Comparison of ENCODE assay signal across 18 mouse cellular contexts in genomic region chr13:13025872-13026271, GRCm38 (mm10). TPM values are rescaled to one million over a fixed set of nuclear protein-coding genes. Genes with fewer than 3 reads are reported as not detected.
DNase-seq lines count a peak whose midpoint lies in the region; ATAC-seq and TF ChIP-seq lines count a peak whose summit lies in the region.
"Not testable (repeated sequence)": the region's sequence is repeated elsewhere in the genome, so short reads cannot be mapped to it uniquely, and the experiment has no call there.
"Had no signal": no experiment of that assay in that cellular context is flagged by ENCODE, and none has a peak within 500 bp of the region (broad histone marks: within the 10 kb centered on the region; RNA-seq: fewer than 3 reads in every experiment).

No protein-coding gene starts in this region.

- not testable (repeated sequence) for H3K79me2 ChIP-seq in macrophage (ENCODE audit: inconsistent target)

- peak overlapping the region; percentile 33; the same call in 1 of the 2 replicates for H3K27ac ChIP-seq in macrophage

- not testable (repeated sequence) for H3K27me3 ChIP-seq in Patski

- CTCF ChIA-PET in Patski (lab: Charles Lee), result not testable (repeated sequence)

- H3K36me3 ChIP-seq in macrophage (ENCODE audit: inconsistent target), result not testable (repeated sequence)

- DNase-seq in 3134 (ENCODE audit: extremely low read depth, insufficient read length, low spot score) (peak; percentile 21), 416B (ENCODE audit: low read depth) (peak; percentile 57)
- DNase-seq in Muller cell, postnatal 12 days (ENCODE audit: inconsistent ontology term), result peak; percentile 9
- DNase-seq in Patski (ENCODE audit: low read depth, low spot score), result not testable (repeated sequence)
- DNase-seq in fibroblast of lung, adult 2 months (ENCODE audit: low read depth), result peak; percentile 41

- in situ Hi-C loops in Patski (cut with MboI; ENCODE audit: low pct_unique_long_range_greater_than_20kb), result not testable (repeated sequence)

- H3K4me3 ChIP-seq in macrophage (ENCODE audit: inconsistent target), result not testable (repeated sequence)

- POLR2A ChIA-PET in Patski (lab: Charles Lee), result not testable (repeated sequence)

- peak; percentile 88 for ATAC-seq in Patski

- TF ChIP-seq CTCF in Patski (IDR thresholded peaks at IDR 0.05), result not testable (repeated sequence)

- WGBS in macrophage (ENCODE audit: missing documents), result 58% methylated on average over 2 of the region's 3 CpGs

RNA-seq across cellular contexts. Expression of gene Prl2c2, which starts 20.7 kb away (rescaled TPM):
- polyA plus RNA-seq in Patski (2021) (4.0 TPM), macrophage (2018) (0.48 TPM in 1 of 3 replicates, not detected in the others)
- not detected for total RNA-seq in macrophage (2018; cell fraction: chromatin; rRNA removed)
- total RNA-seq in macrophage (2018; cell fraction: cytosol; rRNA removed), result not detected
- not detected for total RNA-seq in macrophage (2018; cell fraction: nucleus; rRNA removed)
- total RNA-seq: adrenal gland, adult 2 months; adrenal gland, postnatal 10 days; adrenal gland, postnatal 25 days; adrenal gland, postnatal 4 days had no signal
- polyA plus RNA-seq: adrenal gland, adult 2 months; cortical plate, adult 2 months; embryonic facial prominence, embryonic 10.5 days; embryonic facial prominence, embryonic 12.5 days; embryonic facial prominence, embryonic 14.5 days; forebrain, embryonic 10.5 days; forebrain, embryonic 12.5 days; forebrain, embryonic 14.5 days; forebrain, embryonic 16.5 days had no signal
